Mouse (Mus musculus) CD4-positive naive resting alpha-beta T cell, adult 57 days (primary cell): ENCODE data around the gene Tecpr1. TPM values are rescaled to one million over a fixed set of nuclear protein-coding genes. Genes with fewer than 3 reads are reported as not detected.

Experiments
- total RNA-seq: library from RNA; stranded (reverse); gene quantifications from one replicate; pipeline ENCODE4 v1.2.4, GENCODE M21; 2023

The Tecpr1 gene
- 453 TPM for total RNA-seq

DNA sequence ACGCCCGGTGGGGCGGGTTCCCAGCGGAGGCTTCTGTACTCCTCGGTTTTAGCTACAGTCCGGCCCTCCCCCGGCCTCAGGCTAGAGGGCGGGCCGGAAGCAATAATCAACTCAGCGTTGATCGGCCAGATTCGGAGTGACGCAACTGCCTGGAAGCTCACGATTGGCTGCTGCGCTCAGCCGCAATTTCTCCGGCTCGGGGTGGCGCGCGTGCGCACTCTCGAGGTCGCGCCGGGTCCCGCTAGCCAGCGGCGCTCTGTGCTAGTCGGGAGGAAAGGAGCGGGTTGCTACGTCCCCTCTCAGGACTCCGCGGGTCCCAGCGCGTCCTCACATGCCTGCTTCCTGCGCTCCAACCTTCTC, at the start of gene Tecpr1:
Gene Tecpr1 (minus strand): TSS at position 113 of the 360 bp plus-strand sequence.

DNA sequence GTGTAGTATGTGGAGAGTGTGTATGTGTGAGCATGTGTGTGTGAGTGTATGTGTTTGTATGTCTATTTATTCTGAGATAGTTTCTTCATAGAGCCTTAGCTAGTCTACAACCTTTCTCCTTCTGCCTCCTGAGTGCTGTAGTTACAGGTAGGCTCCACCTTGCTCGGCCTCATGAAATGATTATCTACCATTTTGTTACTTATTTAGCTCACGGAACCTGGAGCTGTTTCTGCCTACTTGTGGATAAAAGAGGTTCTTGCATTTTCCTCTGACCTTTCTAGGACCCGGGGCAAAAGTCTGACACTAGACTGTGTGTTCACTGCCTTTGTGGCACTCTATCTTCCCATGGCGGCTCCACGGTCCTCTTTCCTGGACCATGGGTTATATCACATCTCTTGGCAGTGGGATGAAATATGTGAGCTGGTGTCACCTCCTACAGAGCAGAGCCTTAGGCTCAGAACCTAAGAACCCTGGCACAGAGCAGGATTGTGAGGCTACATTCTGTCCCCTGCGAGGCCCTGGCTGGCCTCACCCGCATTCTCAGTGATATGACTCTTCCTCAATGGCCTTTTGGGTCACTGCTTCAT, 20.6 kb upstream of the Tecpr1 start, which contains the start of gene Bri3:
Gene Bri3 (plus strand): TSS at position 537 of the 587 bp plus-strand sequence.

DNA sequence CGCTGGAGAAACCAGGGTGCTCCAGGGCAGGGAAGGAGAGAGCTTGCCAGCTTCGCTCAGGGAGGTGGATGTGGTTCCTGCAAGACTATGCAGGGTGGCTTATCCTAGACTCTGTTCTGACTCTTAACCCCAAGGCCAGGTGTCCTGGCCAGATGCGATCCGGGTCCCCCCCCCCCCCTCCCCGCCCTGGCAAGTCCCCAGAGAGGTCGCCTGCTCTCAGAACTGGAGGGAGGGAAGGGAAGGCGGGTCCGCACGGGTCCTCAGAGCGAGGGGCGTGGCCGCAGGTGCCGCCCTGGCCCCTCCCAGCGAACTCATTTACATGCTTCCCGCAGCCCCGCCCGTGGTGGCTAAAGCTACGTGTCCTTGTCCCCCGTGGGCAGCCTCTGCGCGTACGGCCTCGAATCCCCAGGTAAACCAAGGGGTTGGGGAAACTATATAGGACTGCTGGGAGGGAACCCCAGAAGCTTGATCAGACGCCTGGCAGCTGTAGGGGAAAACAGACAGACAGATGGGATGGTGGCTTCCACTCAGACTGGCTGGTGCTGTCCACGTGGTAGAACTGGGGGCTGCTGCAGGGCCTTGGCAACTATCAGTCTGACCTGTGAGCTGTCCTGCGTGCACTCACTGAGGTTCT, 33.3 kb downstream of the Tecpr1 start, which contains the start of gene Bhlha15:
Gene Bhlha15 (plus strand): TSS at position 337 of the 634 bp plus-strand sequence.

Other genes starting within 250 kb of the Tecpr1 start
- 54.8 TPM for gene Ccz1, start 208.7 kb downstream of the Tecpr1 start, total RNA-seq
- gene Ocm, start 196.9 kb downstream of the Tecpr1 start, total RNA-seq, result not detected
- 32.8 TPM for gene Lmtk2, start 123.2 kb downstream of the Tecpr1 start, total RNA-seq
- 1.2 TPM for gene Bhlha15, start 33.3 kb downstream of the Tecpr1 start, total RNA-seq
- 43.2 TPM for gene Bri3, start 20.8 kb upstream of the Tecpr1 start, total RNA-seq
- 0.59 TPM for gene Baiap2l1, start 134.5 kb upstream of the Tecpr1 start, total RNA-seq